Mouse (Mus musculus) right cerebral cortex, postnatal 14 days (tissue): Measurements from ENCODE around the gene D17Wsu92e.

Experiments
- DNase-seq: peaks from one replicate; pipeline ENCODE4 v3.0.0; 2022

D17Wsu92e gene

DNA sequence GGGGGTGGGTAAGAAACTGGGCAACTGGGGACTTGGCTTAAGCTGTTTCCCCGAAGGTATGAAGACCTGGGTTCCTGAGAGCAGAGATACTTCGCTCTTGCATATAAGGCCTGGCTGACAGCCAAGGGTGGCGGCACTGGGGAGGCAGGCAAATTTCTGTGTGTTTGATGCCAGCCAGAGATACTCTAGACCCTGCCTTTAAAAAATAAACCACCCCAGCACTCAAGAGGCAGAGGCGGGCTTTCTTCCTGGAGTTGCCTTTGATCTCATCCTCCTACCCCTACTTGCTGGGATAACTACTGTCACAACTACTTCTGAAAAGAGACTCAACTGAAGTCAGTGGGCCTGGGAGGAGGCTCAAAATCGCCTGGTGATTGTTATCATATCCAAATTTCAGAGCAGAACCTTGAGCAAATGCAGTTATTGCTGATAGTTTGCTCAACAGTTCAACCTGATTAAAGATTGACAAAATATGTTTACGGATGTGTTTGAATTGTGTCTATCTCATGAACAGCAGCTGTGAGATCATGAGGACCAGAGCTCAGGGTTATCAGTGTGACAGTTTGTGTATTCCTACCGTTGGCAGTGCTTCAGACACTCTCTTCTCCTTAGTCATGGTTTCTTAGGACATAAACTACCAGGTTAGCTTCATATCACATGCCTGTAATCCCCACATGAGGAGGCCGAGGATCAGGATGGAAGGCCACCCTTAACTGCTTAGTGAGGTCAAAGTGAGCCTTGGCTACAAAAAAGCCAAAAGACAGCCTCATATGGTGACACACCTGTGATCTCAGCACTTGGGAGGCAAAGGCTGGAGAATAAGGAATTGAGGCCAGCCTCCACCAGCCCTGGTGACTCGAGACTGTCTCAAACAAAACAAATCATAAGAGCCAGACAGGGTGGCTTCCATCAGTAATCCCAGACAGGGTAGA lies 1.2 kb upstream of the D17Wsu92e start:
- peak; percentile 40 for DNase-seq

DNA sequence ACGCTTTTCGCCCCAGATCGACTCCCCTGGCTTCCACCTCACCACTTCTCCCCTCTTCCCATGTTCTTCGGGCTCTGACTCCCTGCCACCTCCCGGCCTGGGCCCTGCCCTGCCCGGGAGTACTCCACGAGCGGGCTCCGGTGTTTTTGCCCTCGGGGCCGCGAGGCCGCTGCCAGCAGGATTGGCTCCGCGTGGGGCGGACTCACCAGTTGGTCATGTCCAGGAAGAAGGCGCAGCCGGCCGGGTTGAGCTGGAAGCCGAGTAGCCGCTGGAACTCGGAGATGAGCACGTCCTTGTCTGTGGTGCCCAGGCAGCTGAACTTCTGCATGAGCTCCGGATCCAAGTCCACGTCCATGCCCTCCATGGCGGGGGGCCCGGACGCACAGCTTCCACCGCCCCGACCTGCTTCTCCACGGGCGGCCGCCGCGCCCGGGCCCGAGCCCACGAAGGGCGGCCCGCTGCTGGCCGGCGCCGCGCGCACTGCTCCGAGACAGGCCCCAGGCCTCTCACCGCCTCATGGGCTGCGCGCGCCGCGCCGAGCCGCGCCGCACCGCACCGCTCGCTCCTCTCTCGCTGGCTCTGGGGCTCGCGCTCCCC lies 379 bp downstream of the D17Wsu92e start:
- peak; percentile 43 for DNase-seq

DNA sequence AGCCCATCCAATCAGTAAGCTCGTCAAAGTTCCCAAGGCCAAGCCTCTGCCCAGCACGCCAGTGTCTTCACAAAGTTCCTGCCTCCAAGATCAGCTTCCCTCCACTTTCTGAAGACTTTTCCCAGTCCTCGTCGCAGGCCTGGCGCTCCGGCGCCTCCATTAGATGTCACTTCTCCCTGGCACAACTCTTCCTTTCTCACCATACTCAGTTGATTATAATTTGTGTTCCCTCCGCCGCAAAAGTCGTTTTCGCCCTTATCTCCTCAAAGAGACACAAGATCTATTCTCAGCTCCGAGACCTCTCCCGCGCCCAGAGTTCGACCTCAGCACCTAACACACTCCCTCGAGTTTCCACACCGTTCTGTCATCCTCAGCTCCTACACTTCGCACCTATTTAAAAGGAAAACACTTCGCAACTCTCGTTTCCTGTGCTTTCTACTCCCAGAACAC lies 902 bp downstream of the D17Wsu92e start:
- peak; percentile 21 for DNase-seq

DNA sequence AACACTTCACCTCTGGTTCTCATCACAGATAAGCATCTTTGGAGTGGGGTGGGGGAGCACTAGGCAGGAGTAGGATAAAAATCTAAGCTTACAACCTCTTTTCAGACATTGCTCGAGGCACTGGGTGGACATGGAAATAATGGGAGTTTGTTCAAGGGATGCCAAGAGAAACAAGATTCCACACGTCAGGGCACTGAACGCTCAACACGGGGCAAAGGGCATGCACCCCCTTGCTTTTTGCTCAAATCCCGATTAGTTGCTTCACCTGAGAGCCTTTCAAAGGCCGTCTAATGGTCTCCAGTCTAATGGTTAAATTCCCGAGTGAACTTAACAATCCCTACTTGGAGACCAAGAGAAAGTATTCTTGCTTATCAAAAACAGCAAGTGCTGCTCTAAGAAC lies 1.4 kb downstream of the D17Wsu92e start:
- no peak for DNase-seq

DNA sequence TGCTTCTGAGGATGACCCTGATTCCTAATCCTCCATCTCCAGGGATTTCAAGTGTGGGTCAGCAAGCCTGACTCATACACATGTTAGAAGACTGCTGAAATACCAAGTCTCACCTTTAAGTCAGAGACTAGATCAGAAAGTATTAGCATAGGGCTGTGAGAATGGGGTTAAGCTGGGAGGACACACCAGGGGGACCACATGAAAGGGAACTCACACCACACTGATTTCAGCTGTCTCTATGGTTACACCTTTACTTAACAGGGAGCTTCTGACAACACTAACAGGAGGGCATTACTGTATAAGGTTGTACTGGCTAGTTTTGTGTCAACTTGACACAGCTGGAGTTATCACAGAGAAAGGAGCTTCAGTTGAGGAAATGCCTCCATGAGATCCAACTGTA lies 5.8 kb downstream of the D17Wsu92e start:
- DNase-seq: no peak

DNA sequence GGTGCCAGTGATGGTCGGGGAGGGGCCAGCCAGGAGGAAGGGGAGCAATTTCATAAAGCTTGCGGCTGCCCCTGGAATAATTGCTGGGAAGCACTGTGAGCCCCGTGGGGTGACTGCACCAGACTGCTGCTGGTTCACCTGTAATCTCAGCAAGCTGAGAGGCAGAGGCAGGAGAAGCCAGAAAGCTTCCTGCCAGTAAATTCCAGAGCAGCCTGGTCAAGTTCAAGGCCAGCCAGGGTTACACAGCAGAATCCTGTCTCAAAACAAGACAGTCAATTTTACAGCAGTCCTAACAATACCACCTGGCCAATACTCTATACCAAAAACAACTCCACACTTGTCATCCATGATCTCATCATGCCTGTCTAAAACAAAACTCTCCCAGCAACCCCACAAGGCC lies 8.5 kb downstream of the D17Wsu92e start:
- no peak for DNase-seq

DNA sequence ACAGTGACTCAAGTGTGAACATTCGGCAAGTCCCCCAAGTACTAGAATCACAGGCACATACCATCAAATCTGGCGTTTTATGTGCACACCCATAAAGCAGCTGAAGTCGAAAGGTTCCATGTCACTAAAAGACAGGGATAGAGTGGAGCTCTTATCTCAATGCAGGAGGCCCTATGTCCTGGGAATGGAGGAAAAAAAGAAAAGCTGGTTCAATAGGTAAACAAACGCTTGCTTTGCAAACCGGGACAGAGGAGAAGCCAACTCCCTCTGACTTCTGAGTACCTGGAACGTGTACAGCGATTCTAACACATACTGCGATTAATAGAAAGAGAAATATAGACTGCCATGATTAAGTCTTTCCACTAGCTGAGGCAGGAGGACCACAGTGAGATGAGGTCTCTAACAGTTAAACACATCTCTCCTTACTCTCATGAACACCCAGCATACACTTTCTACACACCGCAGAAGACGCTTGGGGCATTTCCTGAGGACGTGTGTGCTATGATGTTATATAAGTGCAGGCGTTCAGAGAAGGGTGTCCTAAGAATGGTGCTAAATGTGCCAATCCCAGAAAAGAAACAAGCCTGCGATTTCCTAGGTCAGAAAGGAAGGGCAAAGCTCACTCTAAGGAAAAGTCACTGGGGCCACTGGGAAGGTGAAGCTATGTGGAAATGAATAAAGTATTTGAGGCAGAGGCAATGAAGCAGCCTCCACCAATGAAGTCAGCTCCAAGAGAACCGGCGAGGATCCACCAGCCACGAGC lies 9.7 kb downstream of the D17Wsu92e start:
- no peak for DNase-seq

DNA sequence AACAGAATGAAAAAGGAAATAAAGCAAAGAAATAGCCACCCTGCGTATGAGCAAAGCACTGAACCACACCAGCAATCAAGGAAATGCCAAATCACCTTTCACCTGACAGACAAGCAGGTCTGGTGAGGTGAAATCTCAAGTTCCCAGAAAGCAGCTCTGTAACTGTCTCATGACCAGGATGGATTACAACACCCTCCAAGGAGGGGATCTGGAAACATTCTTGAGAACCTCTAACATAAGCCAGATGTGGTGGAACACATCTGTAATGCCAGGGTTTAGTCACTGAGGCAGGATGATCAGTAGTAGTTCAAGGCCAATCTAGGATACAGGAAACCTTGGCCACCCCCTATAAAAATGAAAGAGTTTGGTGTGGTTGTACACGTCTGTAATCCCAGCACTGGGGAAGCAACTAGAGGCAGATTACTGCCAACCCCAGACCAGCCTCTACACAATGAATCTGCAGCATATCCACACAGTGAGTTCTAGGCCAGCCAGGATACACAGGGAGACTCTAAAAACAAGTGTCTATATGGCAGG lies 12.8 kb downstream of the D17Wsu92e start:
- no peak for DNase-seq

DNA sequence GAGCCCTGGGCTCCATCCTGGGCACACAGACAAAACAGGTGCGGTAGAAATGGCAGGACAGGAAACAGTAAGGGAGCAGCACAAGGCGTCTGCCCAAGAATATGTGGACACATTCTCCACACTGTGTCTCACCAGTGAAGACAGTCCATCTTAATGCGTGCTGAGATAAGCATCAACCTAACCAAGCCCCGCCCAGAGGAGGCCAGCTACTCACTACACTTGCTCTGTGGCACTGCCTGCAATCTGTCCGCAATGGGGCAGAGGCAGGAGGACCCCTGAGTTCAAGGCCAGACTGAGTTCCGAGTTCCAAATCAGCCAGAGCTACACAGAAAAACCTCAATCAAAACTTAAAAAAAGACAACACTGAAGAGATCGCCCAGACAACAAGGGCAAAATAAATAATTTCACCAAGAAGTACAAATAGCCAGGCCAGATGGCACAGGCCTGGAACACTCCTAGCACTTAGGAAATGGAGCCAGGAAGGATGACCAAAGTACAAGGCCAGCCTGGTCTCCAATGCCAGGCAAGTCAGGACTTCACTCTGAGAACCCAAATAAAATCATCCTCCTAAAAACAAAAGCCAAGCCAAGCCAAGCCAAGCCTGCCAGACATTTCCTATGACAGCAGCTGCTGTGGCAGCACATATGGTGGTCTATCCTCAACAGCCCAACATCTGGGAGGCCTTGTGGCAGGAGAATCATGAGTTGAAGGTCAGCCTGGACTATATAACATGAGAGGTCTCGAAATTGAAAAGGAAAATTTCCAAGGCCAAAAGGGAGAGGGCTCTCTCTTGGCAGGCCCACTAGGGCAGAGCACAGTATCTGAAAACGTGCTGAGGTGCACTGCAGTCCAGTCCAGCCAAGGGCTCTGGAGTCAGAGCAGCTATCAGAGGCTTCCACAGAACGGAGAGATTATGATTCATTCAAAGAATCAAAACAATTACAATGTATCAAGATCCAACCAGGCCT lies 15.4 kb downstream of the D17Wsu92e start:
- DNase-seq: no peak

DNA sequence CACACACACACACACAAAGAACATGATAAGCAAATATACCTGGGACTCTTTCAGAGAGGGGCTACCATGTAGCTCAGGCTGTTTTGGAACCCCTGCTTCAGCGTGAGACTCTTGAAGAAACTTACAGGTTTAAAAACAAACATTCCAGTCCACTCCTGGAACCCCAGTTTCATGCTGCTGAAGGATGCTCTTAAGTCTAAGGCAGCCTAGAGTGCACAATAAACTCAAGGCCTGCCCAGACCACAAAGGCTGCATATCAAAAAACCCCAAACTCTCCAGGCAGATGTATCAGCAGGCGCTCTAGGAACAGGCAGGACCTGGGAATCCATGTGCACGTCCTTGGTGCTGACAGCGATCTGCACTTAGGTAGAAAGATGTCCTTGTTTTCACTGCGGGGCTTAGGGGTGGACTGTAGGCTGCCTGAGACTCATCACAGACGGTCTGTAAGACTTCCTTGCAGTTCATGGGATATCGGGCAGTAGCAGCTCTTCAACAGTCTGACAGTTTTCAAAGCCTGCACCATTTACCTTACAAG lies 16.2 kb downstream of the D17Wsu92e start:
- DNase-seq: no peak

DNA sequence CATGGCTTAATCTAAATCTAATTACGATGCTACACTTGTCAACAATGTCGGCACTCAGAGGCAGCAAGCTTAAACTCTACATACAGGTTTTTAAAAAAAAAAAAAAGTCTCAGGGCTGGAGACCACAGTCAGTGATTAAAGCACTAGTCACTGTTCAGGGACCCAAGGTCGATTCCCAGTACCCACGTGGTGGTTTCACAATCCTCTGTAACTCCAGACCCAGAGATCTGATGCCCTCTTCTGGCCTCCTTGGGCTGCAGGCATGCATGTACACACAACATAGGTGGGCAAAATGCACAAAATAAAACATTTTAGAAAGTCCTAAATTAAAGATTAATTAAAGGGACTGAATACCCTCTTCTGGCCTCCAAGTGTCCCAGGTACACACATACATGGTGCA lies 16.7 kb downstream of the D17Wsu92e start:
- DNase-seq: no peak

DNA sequence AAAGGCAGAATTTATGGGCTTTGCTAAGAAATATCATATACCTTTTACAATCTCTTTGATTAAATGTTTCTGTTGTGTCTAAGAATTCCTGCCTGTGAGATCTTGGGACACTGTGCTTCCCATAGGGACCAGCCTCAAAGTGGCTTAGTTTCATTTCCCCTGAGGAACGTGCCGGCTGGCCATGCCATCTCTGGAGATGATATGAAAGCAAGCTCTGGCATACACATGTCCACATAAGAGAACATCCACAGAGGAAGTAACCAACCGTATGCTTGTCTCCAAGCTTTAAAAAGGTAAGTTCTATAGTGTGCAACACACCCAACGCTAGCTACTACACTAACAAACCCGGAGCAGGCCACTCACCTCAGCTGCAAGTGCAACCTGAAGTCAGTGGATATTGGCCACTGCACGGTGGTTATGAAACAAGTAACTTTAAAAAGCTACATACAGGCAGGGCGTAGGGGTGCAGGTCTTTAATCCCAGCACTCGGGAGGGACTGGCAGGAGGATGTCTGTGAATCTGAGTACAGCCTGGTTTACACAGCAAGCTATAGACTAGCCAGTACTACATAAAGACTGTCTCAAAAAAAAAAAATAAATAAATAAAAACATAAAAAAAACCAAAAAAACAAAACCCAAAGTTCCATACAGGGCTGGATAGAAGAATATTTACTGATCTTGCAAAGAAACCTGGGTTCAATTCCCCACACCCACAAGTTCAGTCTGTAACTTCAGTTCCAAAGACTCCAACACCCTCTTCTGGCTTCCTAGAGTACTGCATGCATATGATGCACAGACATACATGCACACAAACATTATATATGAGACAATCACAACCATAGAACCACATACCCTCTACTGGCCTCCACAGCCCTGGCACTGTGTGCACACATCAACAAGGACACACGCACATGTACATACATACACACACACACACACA lies 19.5 kb downstream of the D17Wsu92e start:
- no peak for DNase-seq

DNA sequence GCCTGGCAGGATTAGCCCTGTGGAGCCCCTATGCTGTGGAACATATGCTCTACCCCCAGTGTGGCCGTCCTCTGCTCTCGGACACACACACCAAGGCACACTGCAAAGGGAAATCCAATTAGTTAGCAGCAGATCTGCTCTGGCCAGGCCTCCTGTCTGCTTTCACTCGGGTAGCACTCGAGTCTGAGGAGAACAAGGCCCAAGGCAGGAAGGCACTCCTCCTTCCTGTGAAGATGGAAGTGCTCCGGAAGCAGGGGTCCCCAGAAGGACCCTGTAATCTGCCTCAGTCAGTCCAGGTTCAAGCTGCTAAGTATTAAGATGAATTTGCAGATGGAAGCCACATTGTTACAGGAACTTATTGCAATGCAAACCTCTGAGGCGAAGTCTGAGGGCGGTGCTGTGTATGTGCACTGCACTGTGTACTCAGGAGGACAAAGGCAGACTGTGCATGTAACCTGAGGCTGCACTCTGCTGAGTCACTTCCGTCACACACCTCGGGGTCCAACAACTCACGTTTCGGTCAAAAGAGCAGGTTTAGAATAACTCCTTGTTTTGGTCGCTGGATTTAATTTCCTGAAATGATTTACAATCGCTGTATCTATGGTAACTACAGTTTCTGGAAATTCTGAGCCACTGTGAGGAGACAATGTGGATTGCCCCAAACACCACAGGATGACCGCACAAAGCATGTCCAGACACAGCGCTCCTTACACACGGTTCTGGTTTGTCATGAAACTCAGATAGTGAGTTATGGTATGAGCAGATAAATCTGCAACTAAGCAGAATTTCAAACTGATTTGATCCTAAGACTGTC lies 20.5 kb downstream of the D17Wsu92e start:
- no peak for DNase-seq

DNA sequence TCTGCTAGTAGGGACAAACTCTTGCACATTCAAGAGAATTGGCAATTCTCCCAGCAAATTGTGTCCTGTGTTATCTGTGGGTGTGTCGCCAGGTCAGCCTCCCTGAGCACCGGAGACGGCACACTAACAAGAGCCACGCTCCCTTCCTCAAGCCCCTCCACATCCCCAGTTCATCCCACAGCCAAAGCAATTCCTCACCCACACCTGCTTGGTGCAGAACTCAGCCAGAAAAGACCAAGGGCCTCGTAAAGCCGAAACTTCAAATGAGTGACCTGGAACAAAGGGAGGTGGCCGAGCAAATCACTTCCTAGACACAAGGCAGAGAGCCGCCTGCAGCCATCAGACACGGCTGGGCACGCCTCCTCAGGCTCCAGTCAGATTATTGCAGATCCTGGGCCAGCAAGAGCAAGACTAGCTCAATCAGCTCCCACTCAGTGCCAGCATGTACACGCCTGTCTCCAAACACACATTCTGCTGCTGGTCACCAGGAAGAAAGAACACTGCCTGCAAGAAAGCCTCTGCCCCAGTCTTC lies 23.0 kb downstream of the D17Wsu92e start:
- no peak for DNase-seq

DNA sequence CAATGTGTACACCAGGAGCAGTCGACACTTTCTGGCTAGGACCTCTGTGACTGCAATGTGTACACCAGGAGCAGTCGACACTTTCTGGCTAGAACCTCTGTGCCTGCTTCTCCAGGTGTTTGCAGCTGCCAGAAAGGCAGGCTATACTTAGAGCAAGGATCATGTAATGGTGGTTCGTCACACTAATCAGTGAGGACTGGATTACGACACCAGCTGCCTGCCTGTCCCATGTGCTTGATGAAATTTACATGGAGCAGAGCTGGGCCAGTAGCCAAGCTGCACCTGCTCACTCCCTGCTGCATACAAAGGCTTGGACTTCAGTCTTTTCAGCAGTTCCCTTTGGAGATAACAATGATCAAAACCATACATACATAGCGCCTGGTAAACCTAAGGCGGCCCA lies 23.7 kb downstream of the D17Wsu92e start:
- peak; percentile 31 for DNase-seq

DNA sequence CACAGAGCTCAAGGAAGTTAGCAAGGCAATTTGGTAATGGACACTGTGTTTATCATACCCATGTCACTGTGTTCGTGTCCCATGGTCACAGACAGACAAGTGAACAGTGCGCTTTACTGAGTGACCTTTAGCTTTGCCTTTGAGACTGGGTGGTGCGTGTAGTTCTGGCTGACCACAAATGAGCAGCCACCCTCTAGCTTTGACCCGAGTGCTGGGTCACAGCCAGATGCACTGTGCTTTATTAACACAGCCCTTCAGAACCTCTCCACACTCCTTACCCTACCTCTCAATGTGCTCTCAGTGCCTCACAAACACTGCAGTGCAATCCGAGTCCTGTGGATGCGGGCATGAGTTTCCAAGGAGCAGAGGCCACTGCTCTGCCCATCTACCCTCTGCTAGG lies 27.3 kb downstream of the D17Wsu92e start:
- no peak for DNase-seq

DNA sequence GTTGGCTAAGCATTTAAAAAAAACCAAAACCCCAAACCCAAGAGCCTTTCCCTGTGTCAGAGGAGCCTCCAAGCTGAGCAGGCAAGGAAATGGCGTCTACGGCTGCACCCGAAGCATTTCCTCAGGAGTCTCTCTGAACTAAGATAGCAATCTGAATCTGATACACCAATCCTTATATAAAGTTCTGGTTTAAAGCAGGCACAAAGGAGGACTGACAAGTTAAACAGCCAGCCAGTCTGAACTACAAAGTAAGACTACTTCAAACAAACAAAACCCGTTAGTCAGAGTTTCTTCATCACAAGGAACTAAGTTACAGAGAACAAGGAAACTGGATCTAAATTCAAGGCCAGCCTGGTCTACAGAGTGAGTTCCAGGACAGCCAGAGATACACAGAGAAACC lies 27.9 kb downstream of the D17Wsu92e start:
- DNase-seq: no peak

DNA sequence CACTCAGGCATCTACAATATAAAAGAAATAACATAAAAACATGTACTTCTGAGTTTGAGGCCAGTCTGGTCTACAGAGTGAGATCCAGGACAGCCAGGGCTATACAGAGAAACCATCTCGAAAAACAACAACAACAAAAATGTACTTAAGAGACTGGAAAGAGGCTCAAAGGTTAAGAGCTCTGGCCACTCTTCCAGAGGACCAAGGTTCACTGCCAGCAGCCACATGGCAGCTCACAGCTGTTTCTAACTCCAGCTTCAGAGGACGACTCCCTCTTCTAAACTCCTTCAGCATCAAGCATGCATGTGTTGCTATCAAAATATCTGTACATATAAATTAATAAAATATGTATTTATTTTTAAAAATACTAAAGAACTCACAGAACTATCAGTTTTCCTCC lies 28.9 kb downstream of the D17Wsu92e start:
- no peak for DNase-seq

DNA sequence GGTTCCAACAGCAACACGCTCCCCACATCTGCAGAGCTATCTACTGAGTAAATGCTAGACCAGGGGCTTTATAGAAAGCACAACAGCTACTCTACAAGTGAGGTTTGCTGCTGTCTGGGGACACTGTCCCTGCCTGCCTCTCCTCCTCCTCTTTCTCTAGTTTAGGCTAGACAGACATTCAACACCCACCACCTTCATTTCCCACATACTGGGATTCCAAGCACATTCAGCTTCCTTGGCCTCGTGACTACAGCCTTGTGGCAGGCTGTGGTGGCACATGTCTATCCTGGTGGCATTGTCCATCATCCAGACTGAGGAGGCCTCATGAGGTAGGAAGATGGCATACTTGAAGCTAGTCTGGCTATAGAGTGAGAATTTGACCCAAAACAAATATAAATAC lies 29.5 kb downstream of the D17Wsu92e start:
- DNase-seq: no peak

DNA sequence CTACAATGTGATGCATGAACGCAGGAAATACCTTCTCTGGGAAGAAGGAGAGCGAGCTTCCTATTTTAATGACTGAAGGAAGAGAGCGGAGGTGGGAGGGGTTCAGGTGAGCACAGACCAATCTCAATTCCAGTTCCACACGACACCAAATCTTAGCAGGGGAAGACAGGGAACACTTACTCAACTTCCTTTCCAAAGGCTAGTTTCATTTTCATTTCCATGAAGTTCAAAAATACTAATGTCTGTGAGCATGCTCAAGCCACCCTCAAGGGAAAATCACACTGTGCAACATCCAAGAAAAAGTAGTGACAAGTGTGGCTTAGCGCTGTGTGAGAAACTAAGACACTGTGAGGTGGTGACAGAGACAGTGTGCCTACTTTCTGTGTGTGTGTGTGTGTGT lies 30.4 kb downstream of the D17Wsu92e start:
- DNase-seq: no peak
